Mouse (Mus musculus): ENCODE results near the gene Pde4d.

The Pde4d gene

GRCm38 (mm10) chr13:108449116-108450097 lies at the start of gene Pde4d:
Pde4d (plus strand) TSS chr13:108449948.
- DNase-seq (ENCODE audit: low read depth, low spot score): peak; percentile 69

GRCm38 (mm10) chr13:108403197-108403596 lies 46.6 kb upstream of the Pde4d start:
- no peak for DNase-seq (ENCODE audit: low read depth, low spot score)

DNA sequence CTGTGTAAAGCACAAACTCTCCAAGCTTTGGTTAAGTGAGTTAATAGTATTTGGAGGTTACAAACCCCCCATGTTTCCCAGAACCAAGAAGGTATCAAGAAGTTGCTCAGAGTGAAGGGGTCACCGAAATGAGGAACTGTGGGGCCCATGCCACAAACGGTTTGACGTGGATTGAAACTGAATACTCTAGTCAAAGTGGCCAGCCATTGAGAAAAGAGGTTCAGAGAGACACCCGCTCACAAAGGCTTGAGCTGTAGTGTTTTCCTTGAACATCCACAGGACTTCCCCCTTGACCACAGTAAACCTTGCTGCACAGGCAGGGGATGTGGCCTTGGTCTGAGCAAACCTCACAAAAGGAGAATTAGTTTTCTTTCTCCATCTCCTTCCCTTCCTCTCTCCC lies 45.4 kb upstream of the Pde4d start:
- DNase-seq (ENCODE audit: low read depth, low spot score): no peak

DNA sequence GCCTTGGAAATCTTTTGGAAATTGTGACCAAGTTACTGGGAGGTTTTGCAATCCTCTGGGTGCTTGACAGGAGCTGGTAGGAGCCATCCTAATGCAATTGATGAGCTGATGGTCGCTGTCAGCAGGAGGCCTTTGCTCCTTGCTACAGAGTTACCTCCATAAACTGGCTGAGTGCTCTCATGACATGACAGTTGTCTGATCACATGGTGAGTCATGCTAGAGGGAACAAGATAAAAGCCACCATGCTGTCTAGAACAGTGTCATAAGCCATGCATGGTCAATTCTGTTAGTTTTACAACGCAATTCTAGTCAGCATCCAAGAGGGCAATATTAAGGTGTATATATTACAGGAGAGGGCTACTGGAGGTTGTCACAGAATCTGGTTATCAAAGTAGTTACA lies 34.3 kb upstream of the Pde4d start:
- DNase-seq (ENCODE audit: low read depth, low spot score): no peak

- no peak for DNase-seq (ENCODE audit: low read depth, low spot score)
Observed at GRCm38 (mm10) chr13:108418741-108419507, 30.8 kb upstream of the Pde4d start.

- no peak for DNase-seq (ENCODE audit: low read depth, low spot score)
Observed at GRCm38 (mm10) chr13:108426322-108426721, 23.4 kb upstream of the Pde4d start.

DNA sequence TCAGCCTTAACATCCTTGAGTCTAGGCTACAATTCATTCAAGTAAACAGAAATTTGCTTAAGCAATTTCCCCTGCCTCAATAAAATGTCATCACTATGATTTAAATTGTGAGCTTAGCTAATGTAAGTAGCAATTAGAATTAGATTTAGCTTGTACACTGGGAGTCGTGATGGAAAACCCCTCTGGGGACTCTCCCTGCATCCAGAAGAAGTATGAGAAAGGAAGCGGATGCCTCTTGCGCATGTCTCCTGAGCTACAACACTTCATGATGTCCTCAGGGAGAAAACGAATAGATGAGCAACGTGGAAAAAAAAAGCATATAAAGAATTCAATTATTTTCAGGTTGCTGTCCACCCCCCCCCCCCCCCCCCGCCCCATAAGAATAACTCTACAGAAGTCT lies 20.9 kb upstream of the Pde4d start:
- DNase-seq (ENCODE audit: low read depth, low spot score): no peak

GRCm38 (mm10) chr13:108429623-108430022 lies 20.1 kb upstream of the Pde4d start:
- DNase-seq (ENCODE audit: low read depth, low spot score): no peak

- no peak for DNase-seq (ENCODE audit: low read depth, low spot score)
Observed at GRCm38 (mm10) chr13:108431776-108432175, 18.0 kb upstream of the Pde4d start.

GRCm38 (mm10) chr13:108435687-108436086 lies 14.1 kb upstream of the Pde4d start:
- no peak for DNase-seq (ENCODE audit: low read depth, low spot score)

DNA sequence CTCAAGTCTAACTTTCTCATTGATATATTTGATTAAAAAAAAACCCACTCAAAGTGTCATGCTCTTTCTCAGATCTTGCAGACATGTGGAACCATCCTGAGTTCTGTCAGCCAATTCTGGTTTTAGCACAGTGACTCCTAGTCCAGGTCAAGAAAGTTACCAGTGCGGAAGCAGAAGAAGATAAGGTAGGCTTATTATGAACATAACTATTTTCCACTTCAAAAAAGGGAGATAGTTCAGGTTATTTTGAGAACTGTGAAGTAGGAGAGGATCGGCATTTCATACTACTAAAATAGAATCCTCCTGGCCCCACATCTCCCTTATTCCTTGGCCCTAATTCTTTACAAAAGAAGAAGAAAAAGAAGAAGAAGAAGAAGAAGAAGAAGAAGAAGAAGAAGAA lies 12.3 kb upstream of the Pde4d start:
- no peak for DNase-seq (ENCODE audit: low read depth, low spot score)

- no peak for DNase-seq (ENCODE audit: low read depth, low spot score)
Observed at GRCm38 (mm10) chr13:108439012-108439411, 10.7 kb upstream of the Pde4d start.

GRCm38 (mm10) chr13:108448348-108448931 lies 1.3 kb upstream of the Pde4d start:
- no peak for DNase-seq (ENCODE audit: low read depth, low spot score)

DNA sequence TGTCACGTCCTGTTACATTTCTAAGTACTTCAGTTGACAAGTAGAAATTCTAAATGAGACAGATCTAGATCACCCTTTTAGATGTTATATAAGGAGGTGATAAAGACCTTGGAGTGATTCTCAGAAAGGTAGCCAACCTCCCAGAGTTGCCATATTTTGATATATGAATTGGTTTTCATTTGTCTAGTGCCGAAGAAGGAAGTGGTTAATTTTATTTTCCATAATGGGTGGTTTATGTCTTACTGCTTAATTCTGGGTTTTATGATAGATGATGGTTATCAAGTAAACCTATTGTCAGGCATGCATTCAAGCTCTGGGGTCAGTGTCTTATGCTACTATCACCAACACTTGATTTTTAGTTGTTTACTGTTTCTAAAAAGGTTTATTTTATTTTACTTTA lies 1.4 kb downstream of the Pde4d start:
- DNase-seq (ENCODE audit: low read depth, low spot score): no peak

GRCm38 (mm10) chr13:108453064-108453919 lies 3.5 kb downstream of the Pde4d start:
- no peak for DNase-seq (ENCODE audit: low read depth, low spot score)

- no peak for DNase-seq (ENCODE audit: low read depth, low spot score)
Observed at GRCm38 (mm10) chr13:108462518-108462917, 12.8 kb downstream of the Pde4d start.

DNA sequence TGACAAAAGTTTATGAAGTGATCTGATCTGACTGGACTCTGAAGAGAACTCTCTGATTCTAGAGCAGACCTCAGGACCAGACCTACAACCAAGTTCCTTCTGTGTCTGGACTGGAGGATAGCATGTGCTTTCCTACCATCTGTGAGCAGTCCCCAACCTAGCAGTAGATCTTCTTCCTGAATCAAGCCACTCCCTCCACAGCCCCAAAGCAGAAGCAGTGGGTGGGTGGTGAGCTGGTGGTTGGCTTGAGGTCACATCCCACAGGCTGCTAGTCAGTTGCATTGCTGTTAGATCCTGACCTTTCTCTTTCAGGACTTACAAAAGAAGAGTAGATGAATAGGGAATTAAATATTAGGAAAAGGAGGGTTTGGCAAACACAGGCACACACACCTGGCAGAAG lies 16.0 kb downstream of the Pde4d start:
- DNase-seq (ENCODE audit: low read depth, low spot score): no peak

- DNase-seq (ENCODE audit: low read depth, low spot score): no peak
Observed at GRCm38 (mm10) chr13:108467046-108467445, 17.3 kb downstream of the Pde4d start.

GRCm38 (mm10) chr13:108480451-108480850 lies 30.7 kb downstream of the Pde4d start:
- DNase-seq (ENCODE audit: low read depth, low spot score): no peak

DNA sequence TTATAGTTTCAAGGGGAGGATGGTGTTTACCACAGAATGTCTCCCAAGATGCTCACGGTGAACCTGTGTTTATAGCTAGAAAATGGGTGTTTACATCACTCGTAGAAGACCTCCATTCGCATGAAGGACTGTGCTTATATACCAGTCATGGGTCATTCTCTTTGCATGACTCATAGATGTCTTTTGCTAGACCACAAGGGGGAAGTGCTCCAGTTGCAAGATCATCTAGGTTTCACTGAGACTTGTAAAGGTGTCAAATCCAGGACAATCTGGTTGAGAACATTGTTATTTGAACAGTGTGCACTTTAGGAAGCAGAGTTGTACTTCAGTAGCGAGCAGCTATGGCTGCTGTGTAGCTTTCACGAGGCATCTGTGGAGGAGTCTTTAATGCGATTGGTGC lies 35.3 kb downstream of the Pde4d start:
- DNase-seq (ENCODE audit: low read depth, low spot score): no peak

GRCm38 (mm10) chr13:108487066-108487465 lies 37.3 kb downstream of the Pde4d start:
- DNase-seq (ENCODE audit: low read depth, low spot score): no peak

Measured in telencephalon, adult 2 months (tissue).